Mouse (Mus musculus): ENCODE results near the gene Shmt1.

Gene Shmt1

GRCm38 (mm10) chr11:60796342-60796741 is 15.2 kb downstream of the Shmt1 start:
- DNase-seq (ENCODE audit: low spot score in 2 of 2): no peak

- DNase-seq (ENCODE audit: low spot score in 2 of 2): no peak
These were observed 21.0 kb downstream of the Shmt1 start for GRCm38 (mm10) chr11:60790472-60790871.

- no peak for DNase-seq (ENCODE audit: low spot score in 2 of 2)
These were observed 23.9 kb downstream of the Shmt1 start for GRCm38 (mm10) chr11:60787595-60787994.

- no peak for DNase-seq (ENCODE audit: low spot score in 2 of 2)
These were observed 27.2 kb downstream of the Shmt1 start for GRCm38 (mm10) chr11:60784179-60784922.

- no peak for DNase-seq (ENCODE audit: low spot score in 2 of 2)
These were observed 31.8 kb downstream of the Shmt1 start for GRCm38 (mm10) chr11:60779673-60780189.

- DNase-seq (ENCODE audit: low spot score in 2 of 2): no peak
These were observed 33.6 kb downstream of the Shmt1 start for GRCm38 (mm10) chr11:60777801-60778370.

GRCm38 (mm10) chr11:60776829-60777740 is 34.4 kb downstream of the Shmt1 start, which contains the start of the genes Top3a and Smcr8:
Gene Top3a, minus strand, starts transcription at chr11:60777365.
Gene Smcr8, plus strand, starts transcription at chr11:60777524.
- DNase-seq (ENCODE audit: low spot score in 2 of 2): peak; percentile 85 to 90

GRCm38 (mm10) chr11:60776107-60776828 is 35.2 kb downstream of the Shmt1 start:
- DNase-seq (ENCODE audit: low spot score in 2 of 2): no peak

GRCm38 (mm10) chr11:60775578-60775977 is 35.9 kb downstream of the Shmt1 start:
- no peak for DNase-seq (ENCODE audit: low spot score in 2 of 2)

GRCm38 (mm10) chr11:60774841-60775240 is 36.7 kb downstream of the Shmt1 start:
- DNase-seq (ENCODE audit: low spot score in 2 of 2): no peak

- no peak for DNase-seq (ENCODE audit: low spot score in 2 of 2)
These were observed 37.3 kb downstream of the Shmt1 start for GRCm38 (mm10) chr11:60774158-60774689.

- no peak for DNase-seq (ENCODE audit: low spot score in 2 of 2)
These were observed 39.4 kb downstream of the Shmt1 start for GRCm38 (mm10) chr11:60772161-60772560.

- DNase-seq (ENCODE audit: low spot score in 2 of 2): no peak
These were observed 40.7 kb downstream of the Shmt1 start for GRCm38 (mm10) chr11:60770776-60771175.

GRCm38 (mm10) chr11:60769322-60769721 is 42.2 kb downstream of the Shmt1 start:
- no peak for DNase-seq (ENCODE audit: low spot score in 2 of 2)

- DNase-seq (ENCODE audit: low spot score in 2 of 2): no peak
These were observed 44.5 kb downstream of the Shmt1 start for GRCm38 (mm10) chr11:60766969-60767368.

GRCm38 (mm10) chr11:60761681-60762080 is 49.8 kb downstream of the Shmt1 start:
- no peak for DNase-seq (ENCODE audit: low spot score in 2 of 2)

- DNase-seq (ENCODE audit: low spot score in 2 of 2): no peak
These were observed 55.9 kb downstream of the Shmt1 start for GRCm38 (mm10) chr11:60755570-60755969.

GRCm38 (mm10) chr11:60740321-60740720 is 71.2 kb downstream of the Shmt1 start:
- DNase-seq (ENCODE audit: low spot score in 2 of 2): no peak

All from natural killer cell, adult 2 months (primary cell).